Mouse (Mus musculus): ENCODE measurements around the gene Resf1.

DNA sequence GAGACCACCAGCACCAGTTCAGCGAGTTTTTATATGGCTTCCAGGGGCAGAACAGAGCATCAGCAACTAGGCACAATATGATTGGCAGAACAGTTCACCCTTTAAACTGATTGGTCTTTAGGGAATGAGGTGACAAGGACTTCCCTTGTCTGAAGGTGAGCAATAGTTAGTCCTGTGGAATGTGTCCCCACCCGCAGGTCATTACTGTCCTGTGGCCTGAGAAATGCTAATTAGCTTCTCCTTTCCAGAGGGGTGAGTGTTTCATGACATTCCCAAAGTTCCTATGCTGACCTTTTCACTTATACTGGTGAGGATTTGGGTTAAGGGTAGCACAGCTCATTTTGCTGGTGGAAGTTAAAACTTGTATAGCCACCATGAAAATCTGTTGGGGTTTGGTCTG, 74.3 kb downstream of the Resf1 start:
- TF ChIP-seq CTCF (IDR thresholded peaks at IDR 0.05; ENCODE audit: control insufficient read depth, insufficient read depth, low read length) (no peak), POLR2A (IDR thresholded peaks at IDR 0.05; ENCODE audit: borderline replicate concordance, control insufficient read depth, low read depth, low read length) (no peak)

Measured in bone marrow, adult 2 months (tissue).